Mouse (Mus musculus): ENCODE data around the gene Crtc3. TPM values are rescaled to one million over a fixed set of nuclear protein-coding genes. Genes with fewer than 3 reads are reported as not detected.

Gene Crtc3
- polyA plus RNA-seq (2015; fragmentation: Nextera tagmentation; extraction: Ambion mirVana) = 10.3 and 11.5 TPM in 2 replicates

DNA sequence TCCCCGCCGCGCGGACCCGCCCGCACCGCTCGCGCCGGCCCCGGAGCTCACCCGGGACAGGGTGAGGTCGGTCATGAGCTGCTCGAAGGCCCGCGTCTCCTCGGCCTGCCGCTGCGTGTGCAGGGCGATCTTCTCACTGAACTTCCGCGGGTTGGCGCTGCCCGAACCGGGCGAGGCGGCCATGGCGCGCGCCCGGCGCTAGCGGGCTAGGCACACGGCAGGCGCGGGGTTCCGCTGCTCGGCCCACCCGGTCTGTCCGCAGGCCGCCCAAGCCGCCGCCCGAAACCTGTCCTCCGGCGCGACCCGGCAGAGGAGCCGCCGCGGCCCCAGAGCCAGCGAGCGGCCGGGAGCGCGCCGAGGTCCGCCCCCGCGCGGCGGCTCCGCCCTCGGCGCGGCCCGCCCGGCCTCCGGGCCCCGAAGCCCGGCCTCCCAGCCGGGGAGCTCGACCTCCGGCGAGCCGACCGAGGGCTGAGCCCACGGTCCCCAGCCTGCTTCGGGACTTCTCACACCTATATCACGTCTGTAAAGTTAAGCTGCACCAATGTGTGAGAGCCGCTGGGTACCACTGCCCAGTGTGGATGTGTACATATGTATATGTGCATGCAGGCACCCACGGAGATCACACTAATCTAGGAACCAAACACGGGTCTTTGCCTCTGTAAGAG, at the start of gene Crtc3:
Crtc3 (minus strand) TSS at position 322 of the 665 bp plus-strand sequence.
- Histone ChIP-seq H3K36me3 (ENCODE audit: poor library complexity, severe bottlenecking) (no peaks in the 10 kb centered on the region), H3K4me2 (peak within 1 kb of the TSS; percentile 79), H3K27ac (peak within 1 kb of the TSS; percentile 92), H3K4me1 (peaks cover 22% of the 10 kb centered on the region), H3K27me3 (no peaks in the 10 kb centered on the region), H3K9me3 (replicated peaks) (no peaks in the 10 kb centered on the region), H3K9ac (peak within 1 kb of the TSS; percentile 89), H3K4me3 (peak within 1 kb of the TSS; percentile 76)
- peak; percentile 79 for ATAC-seq
- under 1% methylated on average over 58 of the region's 83 CpGs for WGBS

DNA sequence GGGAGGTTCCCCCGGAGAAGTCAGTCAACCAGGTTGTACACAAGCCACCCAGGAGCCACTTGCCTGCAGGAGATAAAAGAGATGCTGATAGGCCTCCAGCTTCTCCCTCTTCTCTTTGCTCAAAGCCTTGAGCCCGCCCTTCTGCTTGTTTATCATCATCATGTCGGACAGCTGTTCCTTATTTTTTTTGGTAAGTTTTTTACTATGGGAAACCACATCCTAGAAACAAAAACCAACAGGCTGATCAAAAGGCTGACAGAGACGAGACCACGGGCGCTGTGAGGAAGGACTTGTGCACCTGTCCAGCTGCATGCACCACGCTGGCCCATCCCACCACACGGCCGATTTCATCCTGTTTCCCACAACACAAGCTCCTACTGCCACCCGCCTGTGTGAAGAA, 47.5 kb upstream of the Crtc3 start:
- no peak overlapping the region for H3K9ac ChIP-seq
- peaks cover 68% of the 10 kb centered on the region for H3K36me3 ChIP-seq (ENCODE audit: poor library complexity, severe bottlenecking)
- H3K27me3 ChIP-seq = no peaks in the 10 kb centered on the region
- H3K4me2 ChIP-seq = no peak overlapping the region
- H3K4me3 ChIP-seq = no peak overlapping the region
- ATAC-seq = no peak
- 90% methylated on average over 10 of the region's 10 CpGs for WGBS
- no peaks in the 10 kb centered on the region for H3K9me3 ChIP-seq (replicated peaks)
- no peak overlapping the region for H3K27ac ChIP-seq
- H3K4me1 ChIP-seq = no peaks in the 10 kb centered on the region

GRCm38 (mm10) chr7:80732986-80733385, 44.3 kb upstream of the Crtc3 start:
- no peak overlapping the region for H3K4me3 ChIP-seq
- peaks cover 71% of the 10 kb centered on the region for H3K36me3 ChIP-seq (ENCODE audit: poor library complexity, severe bottlenecking)
- no peak overlapping the region for H3K27ac ChIP-seq
- ATAC-seq = no peak
- no peaks in the 10 kb centered on the region for H3K27me3 ChIP-seq
- 85% methylated on average over 11 of the region's 11 CpGs for WGBS
- no peak overlapping the region for H3K9ac ChIP-seq
- no peak overlapping the region for H3K4me2 ChIP-seq
- no peaks in the 10 kb centered on the region for H3K4me1 ChIP-seq
- no peaks in the 10 kb centered on the region for H3K9me3 ChIP-seq (replicated peaks)

GRCm38 (mm10) chr7:80729662-80730061, 41.0 kb upstream of the Crtc3 start:
- peaks cover 74% of the 10 kb centered on the region for H3K36me3 ChIP-seq (ENCODE audit: poor library complexity, severe bottlenecking)
- no peak overlapping the region for H3K27ac ChIP-seq
- no peaks in the 10 kb centered on the region for H3K9me3 ChIP-seq (replicated peaks)
- 28% methylated on average over 8 of the region's 8 CpGs for WGBS
- no peaks in the 10 kb centered on the region for H3K4me1 ChIP-seq
- no peaks in the 10 kb centered on the region for H3K27me3 ChIP-seq
- H3K4me2 ChIP-seq = no peak overlapping the region
- no peak overlapping the region for H3K4me3 ChIP-seq
- ATAC-seq = 0 out of 2 replicates have a peak, but pooled peaks have one; percentile 58
- no peak overlapping the region for H3K9ac ChIP-seq

- no peak for ATAC-seq
- no peak overlapping the region for H3K4me3 ChIP-seq
- H3K27me3 ChIP-seq = no peaks in the 10 kb centered on the region
- H3K27ac ChIP-seq = no peak overlapping the region
- H3K4me1 ChIP-seq = no peaks in the 10 kb centered on the region
- H3K4me2 ChIP-seq = no peak overlapping the region
- peaks cover 76% of the 10 kb centered on the region for H3K36me3 ChIP-seq (ENCODE audit: poor library complexity, severe bottlenecking)
- no peak overlapping the region for H3K9ac ChIP-seq
- WGBS = 68% methylated on average over 9 of the region's 9 CpGs
- no peaks in the 10 kb centered on the region for H3K9me3 ChIP-seq (replicated peaks)
Measured at GRCm38 (mm10) chr7:80721041-80721440, 32.4 kb upstream of the Crtc3 start.

- ATAC-seq = no peak
- no peak overlapping the region for H3K4me2 ChIP-seq
- no peaks in the 10 kb centered on the region for H3K4me1 ChIP-seq
- H3K27ac ChIP-seq = no peak overlapping the region
- H3K9me3 ChIP-seq (replicated peaks) = no peaks in the 10 kb centered on the region
- no peak overlapping the region for H3K9ac ChIP-seq
- WGBS = 97% methylated on average over 7 of the region's 7 CpGs
- H3K27me3 ChIP-seq = no peaks in the 10 kb centered on the region
- H3K36me3 ChIP-seq (ENCODE audit: poor library complexity, severe bottlenecking) = peaks cover 72% of the 10 kb centered on the region
- H3K4me3 ChIP-seq = no peak overlapping the region
Measured at GRCm38 (mm10) chr7:80719582-80719981, 30.9 kb upstream of the Crtc3 start.

DNA sequence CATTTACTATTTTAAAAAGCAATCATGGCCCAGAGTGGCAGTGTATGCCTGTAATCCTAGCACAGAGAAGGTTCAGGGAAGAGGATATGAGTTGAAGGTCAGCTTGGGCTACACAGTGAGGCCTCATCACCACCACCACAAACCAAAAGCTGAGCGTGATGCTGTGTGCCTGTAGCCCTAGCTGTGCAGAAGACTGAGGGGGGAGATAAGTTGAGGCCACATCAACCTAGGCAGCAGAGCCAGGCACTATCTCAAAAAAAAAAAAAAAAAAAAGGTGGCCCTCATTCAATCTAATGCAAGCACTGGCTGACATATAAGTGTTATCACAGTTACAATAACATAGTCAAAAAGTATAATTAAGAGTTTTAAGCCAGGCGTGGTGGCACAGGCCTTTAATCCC, 30.4 kb upstream of the Crtc3 start:
- no peaks in the 10 kb centered on the region for H3K9me3 ChIP-seq (replicated peaks)

GRCm38 (mm10) chr7:80718471-80718870, 29.8 kb upstream of the Crtc3 start:
- whole genome bisulfite sequencing = 82% methylated on average over 8 of the region's 8 CpGs
- ATAC-seq = no peak
- H3K27me3 ChIP-seq = no peaks in the 10 kb centered on the region
- H3K9me3 ChIP-seq (replicated peaks) = no peaks in the 10 kb centered on the region
- H3K4me1 ChIP-seq = no peaks in the 10 kb centered on the region
- H3K27ac ChIP-seq = no peak overlapping the region
- H3K4me3 ChIP-seq = no peak overlapping the region
- H3K9ac ChIP-seq = no peak overlapping the region
- H3K4me2 ChIP-seq = no peak overlapping the region
- H3K36me3 ChIP-seq (ENCODE audit: poor library complexity, severe bottlenecking) = peaks cover 63% of the 10 kb centered on the region

More for the DNA sequence above, 30.4 kb upstream of the Crtc3 start:
- no peak for ATAC-seq
- Histone ChIP-seq H3K4me2 (no peak overlapping the region), H3K27ac (no peak overlapping the region), H3K4me1 (no peaks in the 10 kb centered on the region), H3K9ac (no peak overlapping the region), H3K27me3 (no peaks in the 10 kb centered on the region), H3K4me3 (no peak overlapping the region), H3K36me3 (ENCODE audit: poor library complexity, severe bottlenecking) (peaks cover 66% of the 10 kb centered on the region)
- 99% methylated on average over 2 of the region's 2 CpGs for WGBS

- Histone ChIP-seq H3K4me3 (no peak overlapping the region), H3K4me2 (no peak overlapping the region), H3K9ac (no peak overlapping the region), H3K27me3 (no peaks in the 10 kb centered on the region), H3K27ac (no peak overlapping the region), H3K9me3 (replicated peaks) (no peaks in the 10 kb centered on the region), H3K36me3 (ENCODE audit: poor library complexity, severe bottlenecking) (peaks cover 50% of the 10 kb centered on the region), H3K4me1 (no peaks in the 10 kb centered on the region)
- WGBS = 90% methylated on average over 9 of the region's 9 CpGs
- ATAC-seq = no peak
Measured at GRCm38 (mm10) chr7:80716758-80717157, 28.1 kb upstream of the Crtc3 start.

GRCm38 (mm10) chr7:80715306-80715705, 26.6 kb upstream of the Crtc3 start:
- no peaks in the 10 kb centered on the region for H3K27me3 ChIP-seq
- WGBS = 88% methylated on average over 7 of the region's 7 CpGs
- H3K36me3 ChIP-seq (ENCODE audit: poor library complexity, severe bottlenecking) = peaks cover 42% of the 10 kb centered on the region
- no peak overlapping the region for H3K9ac ChIP-seq
- H3K27ac ChIP-seq = no peak overlapping the region
- H3K4me3 ChIP-seq = no peak overlapping the region
- no peak overlapping the region for H3K4me2 ChIP-seq
- ATAC-seq = no peak; the same call in 1 of the 2 replicates
- H3K4me1 ChIP-seq = no peaks in the 10 kb centered on the region
- H3K9me3 ChIP-seq (replicated peaks) = no peaks in the 10 kb centered on the region

DNA sequence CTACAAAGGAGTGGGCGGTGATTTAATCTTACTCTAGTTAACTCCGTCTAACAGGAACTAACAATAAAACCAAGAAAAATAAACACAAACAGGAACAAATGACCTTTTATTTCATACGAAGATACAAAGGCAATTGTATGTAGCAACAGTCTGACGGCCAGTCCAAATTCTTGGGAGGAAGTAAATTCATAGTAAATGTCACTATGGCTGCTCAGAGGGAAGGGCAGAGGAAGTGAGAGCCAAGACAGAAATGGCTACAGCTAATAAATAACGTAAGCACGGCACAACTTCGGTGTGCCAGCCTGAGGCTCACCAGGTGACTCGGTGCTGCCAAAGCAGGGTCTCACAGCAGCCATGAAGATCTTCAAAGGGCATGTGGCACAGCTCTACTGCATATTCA, 22.8 kb upstream of the Crtc3 start:
- Histone ChIP-seq H3K27me3 (no peaks in the 10 kb centered on the region), H3K27ac (no peak overlapping the region), H3K4me1 (no peaks in the 10 kb centered on the region), H3K9ac (no peak overlapping the region), H3K36me3 (ENCODE audit: poor library complexity, severe bottlenecking) (peaks cover 17% of the 10 kb centered on the region), H3K4me3 (no peak overlapping the region), H3K9me3 (replicated peaks) (no peaks in the 10 kb centered on the region), H3K4me2 (no peak overlapping the region)
- no peak for ATAC-seq
- 86% methylated on average over 8 of the region's 8 CpGs for WGBS

DNA sequence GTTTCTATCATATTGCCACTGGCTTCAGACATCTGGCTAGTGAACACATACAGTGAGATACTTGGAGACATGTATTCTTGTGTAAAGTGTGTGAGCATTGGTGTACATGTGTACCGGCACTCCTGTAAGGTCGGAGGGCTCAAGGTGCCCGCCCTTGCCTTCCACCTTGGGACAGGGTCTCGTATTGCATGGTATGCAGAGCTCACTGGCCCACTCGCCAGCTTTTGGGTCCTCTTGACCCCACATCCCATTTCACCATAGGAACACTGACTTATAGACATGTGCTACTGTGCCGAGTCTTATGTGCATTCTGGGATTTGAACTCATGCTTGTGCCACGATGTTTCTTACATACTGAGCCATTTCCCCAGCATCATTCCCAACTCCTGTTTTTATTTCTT, 21.7 kb upstream of the Crtc3 start:
- peaks cover 13% of the 10 kb centered on the region for H3K36me3 ChIP-seq (ENCODE audit: poor library complexity, severe bottlenecking)
- H3K9me3 ChIP-seq (replicated peaks) = no peaks in the 10 kb centered on the region
- H3K27me3 ChIP-seq = no peaks in the 10 kb centered on the region
- no peak for ATAC-seq
- H3K9ac ChIP-seq = no peak overlapping the region
- no peaks in the 10 kb centered on the region for H3K4me1 ChIP-seq
- no peak overlapping the region for H3K4me2 ChIP-seq
- WGBS = 92% methylated on average over 7 of the region's 7 CpGs
- no peak overlapping the region for H3K27ac ChIP-seq
- no peak overlapping the region for H3K4me3 ChIP-seq

DNA sequence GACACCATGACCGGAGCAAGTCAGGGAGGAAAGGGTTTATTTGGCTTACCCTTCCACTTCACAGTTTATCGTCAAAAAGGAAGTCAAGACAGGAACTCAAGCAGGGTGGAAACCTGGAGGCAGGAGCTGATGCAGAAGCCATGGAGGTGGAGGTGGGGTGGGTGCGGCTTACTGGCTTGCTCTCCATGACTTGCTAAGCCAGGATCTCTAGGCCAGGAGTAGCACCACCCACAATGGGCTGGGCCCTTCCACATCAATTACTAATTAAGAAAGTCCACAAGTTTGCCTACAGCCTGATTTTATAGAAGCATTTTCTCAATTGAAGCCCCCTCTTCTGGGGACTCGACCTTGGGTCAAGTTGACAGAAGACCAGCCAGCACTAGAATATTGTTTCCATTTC, 15.4 kb upstream of the Crtc3 start:
- H3K9me3 ChIP-seq (replicated peaks) = no peaks in the 10 kb centered on the region
- H3K36me3 ChIP-seq (ENCODE audit: poor library complexity, severe bottlenecking) = no peaks in the 10 kb centered on the region
- ATAC-seq = no peak
- no peak overlapping the region for H3K9ac ChIP-seq
- H3K4me3 ChIP-seq = no peak overlapping the region
- H3K4me1 ChIP-seq = no peaks in the 10 kb centered on the region
- no peaks in the 10 kb centered on the region for H3K27me3 ChIP-seq
- H3K27ac ChIP-seq = no peak overlapping the region
- H3K4me2 ChIP-seq = no peak overlapping the region
- WGBS = 86% methylated on average over 4 of the region's 4 CpGs
